Mouse (Mus musculus): ENCODE measurements around the gene Ncbp3.

Ncbp3 gene

GRCm38 (mm10) chr11:73047542-73047996, at the start of gene Ncbp3:
Gene Ncbp3 (plus strand): TSS chr11:73047783.
- POLR2A ChIA-PET: interaction anchor here in 3 of 4 experiments (0.6 to 2.6 kb wide), 32 partner anchors 9 to 253 kb away, joined by 3 to 16 read pairs (median 3); partner anchors contain the start of genes Camkk1 (in 2 of the 3), P2rx1 (in 2 of the 3), Ctns (in 1 of the 3) and Cyb5d2 (in 1 of the 3)
- CTCF ChIA-PET: interaction anchor here (0.7 to 2.2 kb wide), 18 partner anchors 8 to 113 kb away, joined by 3 to 13 read pairs (median 4); partner anchors contain the start of gene Camkk1 (in 2 of the 4)

- ChIA-PET POLR2A (interaction anchor here in 3 of 4 experiments (0.5 to 1.5 kb wide), 15 partner anchors 10 to 422 kb away, joined by 3 to 13 read pairs (median 3); partner anchors contain the start of genes Ncbp3 (in 2 of the 3), Ctns (in 1 of the 3), Cyb5d2 (in 1 of the 3) and Shpk (in 1 of the 3)), CTCF (interaction anchor here in 3 of 4 experiments (0.6 to 2.9 kb wide), 13 partner anchors 9 to 428 kb away, joined by 3 to 8 read pairs (median 3); no protein-coding TSS in a partner anchor)
Observed at GRCm38 (mm10) chr11:72998771-72999170, 48.8 kb upstream of the Ncbp3 start, which contains the start of gene P2rx1. Gene P2rx1 (plus strand): TSS chr11:72999103.

GRCm38 (mm10) chr11:73001029-73001428, 46.6 kb upstream of the Ncbp3 start:
- ChIA-PET CTCF (interaction anchor here (0.6 to 2.9 kb wide), 31 partner anchors 17 to 1844 kb away, joined by 3 to 13 read pairs (median 3); partner anchors contain the start of gene Camkk1 (in 2 of the 4)), POLR2A (interaction anchor here in 3 of 4 experiments (0.6 to 1.0 kb wide), 4 partner anchors 10 to 174 kb away, joined by 3 to 4 read pairs (median 3); no protein-coding TSS in a partner anchor)

GRCm38 (mm10) chr11:73006377-73006776, 41.2 kb upstream of the Ncbp3 start:
- ChIA-PET POLR2A (interaction anchor here in 1 of 4 experiments (1.8 kb wide), 1 partner anchor 41 kb away, joined by 8 read pairs; the partner anchor contains the start of gene Ncbp3), CTCF (interaction anchor here (0.6 to 3.0 kb wide), 23 partner anchors 13 to 275 kb away, joined by 3 to 19 read pairs (median 4); partner anchors contain the start of genes Camkk1 (in 2 of the 4), Haspin (in 1 of the 4) and Ncbp3 (in 1 of the 4))

GRCm38 (mm10) chr11:73007113-73007512, 40.5 kb upstream of the Ncbp3 start:
- ChIA-PET POLR2A (interaction anchor here in 2 of 4 experiments (1.5 to 1.8 kb wide), 2 partner anchors 41 kb away, joined by 3 to 8 read pairs; partner anchors contain the start of gene Ncbp3 (in 2 of the 2)), CTCF (interaction anchor here (0.5 to 3.0 kb wide), 47 partner anchors 8 to 1364 kb away, joined by 3 to 19 read pairs (median 4); partner anchors contain the start of genes Camkk1 (in 2 of the 4), Haspin (in 2 of the 4), Ctns (in 1 of the 4) and Ncbp3 (in 1 of the 4))

GRCm38 (mm10) chr11:73007698-73008481, 39.7 kb upstream of the Ncbp3 start:
- ChIA-PET POLR2A (interaction anchor here in 3 of 4 experiments (0.5 to 1.8 kb wide), 4 partner anchors 9 to 229 kb away, joined by 3 to 8 read pairs (median 4); partner anchors contain the start of gene Ncbp3 (in 2 of the 3)), CTCF (interaction anchor here (0.5 to 3.0 kb wide), 46 partner anchors 9 to 1364 kb away, joined by 3 to 19 read pairs (median 4); partner anchors contain the start of genes Camkk1 (in 2 of the 4), Ctns (in 1 of the 4), Haspin (in 1 of the 4) and Ncbp3 (in 1 of the 4))

GRCm38 (mm10) chr11:73008826-73009225, 38.8 kb upstream of the Ncbp3 start:
- POLR2A ChIA-PET: no interaction called here
- CTCF ChIA-PET: interaction anchor here in 3 of 4 experiments (0.6 to 2.2 kb wide), 6 partner anchors 9 to 122 kb away, joined by 3 to 11 read pairs (median 6); partner anchors contain the start of genes Camkk1 (in 1 of the 3) and Ncbp3 (in 1 of the 3)

- CTCF ChIA-PET: interaction anchor here in 2 of 4 experiments (0.6 to 2.2 kb wide), 4 partner anchors 10 to 121 kb away, joined by 3 to 8 read pairs (median 4); partner anchors contain the start of gene Ncbp3 (in 1 of the 2)
- POLR2A ChIA-PET: interaction anchor here in 1 of 4 experiments (1.2 kb wide), 1 partner anchor 14 kb away, joined by 3 read pairs; no protein-coding TSS in a partner anchor
Observed at GRCm38 (mm10) chr11:73009531-73010274, 37.9 kb upstream of the Ncbp3 start.

GRCm38 (mm10) chr11:73013981-73014380, 33.6 kb upstream of the Ncbp3 start:
- POLR2A ChIA-PET: interaction anchor here in 2 of 4 experiments (0.6 to 1.7 kb wide), 5 partner anchors 9 to 124 kb away, joined by 3 to 6 read pairs (median 4); partner anchors contain the start of gene Haspin (in 1 of the 2)
- CTCF ChIA-PET: interaction anchor here in 2 of 4 experiments (0.6 to 1.5 kb wide), 2 partner anchors 26 to 268 kb away, joined by 4 read pairs; no protein-coding TSS in a partner anchor

- CTCF ChIA-PET: interaction anchor here in 1 of 4 experiments (0.6 kb wide), 1 partner anchor 42 kb away, joined by 3 read pairs; no protein-coding TSS in a partner anchor
Observed at GRCm38 (mm10) chr11:73014831-73015344, 32.7 kb upstream of the Ncbp3 start.

GRCm38 (mm10) chr11:73015391-73016102, 32.0 kb upstream of the Ncbp3 start:
- ChIA-PET CTCF (interaction anchor here in 1 of 4 experiments (0.6 kb wide), 1 partner anchor 41 kb away, joined by 3 read pairs; no protein-coding TSS in a partner anchor), POLR2A (interaction anchor here in 2 of 4 experiments (0.6 to 1.3 kb wide), 2 partner anchors 10 to 37 kb away, joined by 4 to 6 read pairs; no protein-coding TSS in a partner anchor)

More at GRCm38 (mm10) chr11:73014831-73015344, 32.7 kb upstream of the Ncbp3 start:
- POLR2A ChIA-PET: interaction anchor here in 2 of 4 experiments (1.2 to 1.3 kb wide), 3 partner anchors 8 to 123 kb away, joined by 3 to 6 read pairs (median 4); partner anchors contain the start of gene Haspin (in 1 of the 2)

GRCm38 (mm10) chr11:73016103-73016420, 31.5 kb upstream of the Ncbp3 start:
- ChIA-PET POLR2A (interaction anchor here in 2 of 4 experiments (0.6 to 1.3 kb wide), 2 partner anchors 8 to 36 kb away, joined by 3 to 6 read pairs; no protein-coding TSS in a partner anchor), CTCF (no interaction called here)

GRCm38 (mm10) chr11:73018471-73019146, 29.0 kb upstream of the Ncbp3 start, which contains the start of gene Camkk1:
Gene Camkk1 (plus strand): TSS chr11:73019008.
- ChIA-PET POLR2A (interaction anchor here in 3 of 4 experiments (0.6 to 2.1 kb wide), 23 partner anchors 10 to 454 kb away, joined by 3 to 21 read pairs (median 4); partner anchors contain the start of genes Ctns (in 2 of the 3), Ncbp3 (in 2 of the 3), Shpk (in 2 of the 3) and Emc6 (in 1 of the 3)), CTCF (interaction anchor here (0.6 to 1.8 kb wide), 10 partner anchors 11 to 376 kb away, joined by 3 to 11 read pairs (median 4); partner anchors contain the start of gene Ncbp3 (in 2 of the 4))

- CTCF ChIA-PET: interaction anchor here (0.6 to 1.8 kb wide), 15 partner anchors 11 to 608 kb away, joined by 3 to 11 read pairs (median 4); partner anchors contain the start of genes Ncbp3 (in 2 of the 4) and Smtnl2 (in 1 of the 4)
- POLR2A ChIA-PET: interaction anchor here in 3 of 4 experiments (0.6 to 2.1 kb wide), 28 partner anchors 9 to 1551 kb away, joined by 3 to 21 read pairs (median 3); partner anchors contain the start of genes Ctns (in 2 of the 3), Ncbp3 (in 2 of the 3), Shpk (in 2 of the 3) and Emc6 (in 1 of the 3)
Observed at GRCm38 (mm10) chr11:73019147-73019795, 28.3 kb upstream of the Ncbp3 start.
